Comparison of ENCODE assay signal across 12 mouse cellular contexts in genomic region chr12:102586286-102586881, GRCm38 (mm10). TPM values are rescaled to one million over a fixed set of nuclear protein-coding genes. Genes with fewer than 3 reads are reported as not detected.
DNase-seq lines count a peak whose midpoint lies in the region; TF ChIP-seq lines count a peak whose summit lies in the region.
"Had no signal": no experiment of that assay in that cellular context is flagged by ENCODE, and none has a peak within 500 bp of the region (broad histone marks: within the 10 kb centered on the region; RNA-seq: fewer than 3 reads in every experiment).

No protein-coding gene starts in this region.

- no peaks in the 10 kb centered on the region for H3K9me3 ChIP-seq in heart, embryonic 10.5 days
- H3K9me3 ChIP-seq: stomach, embryonic 15.5 days had no signal

- peak; percentile 51 to 76 for DNase-seq in heart, adult 2 months
- DNase-seq in heart, embryonic 10.5 days (ENCODE audit: low spot score) = no peak
- DNase-seq in 3T3-L1 (ENCODE audit: low read depth, low spot score) = peak; percentile 40
- peak; percentile 73 for DNase-seq in brain, adult 2 months (ENCODE audit: low read depth, low spot score)
- peak; percentile 50 to 76 for DNase-seq in layer of hippocampus, adult 18-20 months (ENCODE audit: low spot score in 2 of 2)
- DNase-seq in adrenal gland, postnatal 10 days = no peak
- no peak for DNase-seq in cerebellum, postnatal 14 days
- DNase-seq: cerebellum, adult 8-10 months; lung, postnatal 4 days had no signal

- no peak overlapping the region for H3K9ac ChIP-seq in heart, adult 2 months (ENCODE audit: low read depth, low read length)
- H3K9ac ChIP-seq: stomach, embryonic 15.5 days had no signal

- no peak for TF ChIP-seq POLR2A in heart, adult 2 months (IDR thresholded peaks at IDR 0.05; ENCODE audit: insufficient read depth, low read depth, low read length)

- H3K79me2 ChIP-seq in heart, adult 2 months (replicated peaks; ENCODE audit: control insufficient read depth, insufficient read depth, low read length) = no peaks in the 10 kb centered on the region

- H3K4me3 ChIP-seq in heart, adult 2 months = no peak overlapping the region
- no peak overlapping the region for H3K4me3 ChIP-seq in heart, embryonic 10.5 days
- H3K4me3 ChIP-seq: stomach, embryonic 15.5 days had no signal

- peak overlapping the region; percentile 57 for H3K27ac ChIP-seq in heart, adult 2 months
- no peak overlapping the region for H3K27ac ChIP-seq in heart, embryonic 10.5 days
- H3K27ac ChIP-seq: stomach, embryonic 15.5 days had no signal

- 0 out of 2 replicates have a peak, but pooled peaks have one; percentile 43 for TF ChIP-seq EP300 in heart, adult 2 months (IDR thresholded peaks at IDR 0.05; ENCODE audit: insufficient read depth, low read depth, low read length)

- intact Hi-C loops in heart, adult 2 months (cut with DNase I) = loop anchor here (1.0 to 10.0 kb wide), 2 partner anchors 89 to 172 kb away; no protein-coding TSS in a partner anchor

- H3K4me1 ChIP-seq in heart, adult 2 months (ENCODE audit: control insufficient read depth, insufficient read depth, low read length) = peaks cover 14% of the 10 kb centered on the region
- peaks cover 20% of the 10 kb centered on the region; the same call in 1 of the 2 replicates for H3K4me1 ChIP-seq in heart, embryonic 10.5 days
- H3K4me1 ChIP-seq: stomach, embryonic 15.5 days had no signal

- H3K27me3 ChIP-seq in heart, adult 2 months (ENCODE audit: control insufficient read depth, insufficient read depth, low read length) = no peaks in the 10 kb centered on the region
- no peaks in the 10 kb centered on the region for H3K27me3 ChIP-seq in heart, embryonic 10.5 days (ENCODE audit: insufficient read depth, poor library complexity, severe bottlenecking)
- H3K27me3 ChIP-seq: CH12.LX; stomach, embryonic 15.5 days had no signal

- H3K36me3 ChIP-seq in heart, adult 2 months (ENCODE audit: control insufficient read depth, insufficient read depth, low read length) = no peaks in the 10 kb centered on the region
- no peaks in the 10 kb centered on the region for H3K36me3 ChIP-seq in heart, embryonic 10.5 days

- 41% methylated on average over 9 of the region's 9 CpGs for WGBS in heart, adult 2 months
- WGBS in heart, embryonic 10.5 days = 66% methylated on average over 9 of the region's 9 CpGs

- TF ChIP-seq CTCF in heart, adult 2 months (IDR thresholded peaks at IDR 0.05) = no peak

RNA-seq across cellular contexts. Expression of gene Chga, which starts 31.6 kb away (rescaled TPM):
- not detected for total RNA-seq in heart, adult 2 months (2021)
- polyA plus RNA-seq in heart, adult 2 months (2012; rRNA removed) = 0.06 and 0.12 TPM in 2 replicates
- 0.15 and 0.44 TPM in 2 replicates for polyA plus RNA-seq in heart, embryonic 10.5 days (2016; fragmentation: Nextera tagmentation; extraction: Ambion mirVana)
- 100 to 1,000 TPM; 123 to 138 TPM for total RNA-seq in layer of hippocampus, adult 18-20 months (2021)
- total RNA-seq in adrenal gland, postnatal 10 days (2021) = 1,000 to 10,000 TPM; 1,052 to 1,140 TPM
- total RNA-seq: CH12.LX; liver, adult 2 months had no signal
- polyA plus RNA-seq: liver, adult 2 months had no signal

Comparison
In these comparisons a context has a peak if more than half of its experiments do, and no peak if none do; other contexts are left out.
1. DNase-seq: peak in heart, adult 2 months (2 of 2), 3T3-L1 (single experiment), brain, adult 2 months (single experiment) and layer of hippocampus, adult 18-20 months (2 of 2); none in heart, embryonic 10.5 days (single experiment), adrenal gland, postnatal 10 days (single experiment) and cerebellum, postnatal 14 days (0 of 2).
2. RNA of gene Chga, which starts 31.6 kb away (total RNA-seq): 1,052 to 1,140 TPM in adrenal gland, postnatal 10 days and 123 to 138 TPM in layer of hippocampus, adult 18-20 months; not detected in heart, adult 2 months; every median in the first group is over 100 times any median in the second.